Mouse (Mus musculus) CH12.LX (cell line): ENCODE measurements at regions not wholly inside any gene's neighbourhood (a gene's known extent, or its start where the extent isn't known, plus 50 kb on each side); places are given as distances from the start of the nearest gene placed in this dataset.

Experiments
- DNase-seq: peaks from one replicate; pipeline ENCODE4 v3.0.0-alpha.2; 2013; ENCODE audit errors: extremely low read depth
- H3K27ac ChIP-seq: 2 replicates; pipeline ENCODE4 v1.5.1; 2012; ENCODE audit warnings: low read depth, mild to moderate bottlenecking, control low read depth, moderate library complexity; ENCODE audit not compliant: insufficient read depth
- H3K27me3 ChIP-seq: replicated peaks from 2 replicates; pipeline ENCODE3; 2012; ENCODE audit warnings: inconsistent platforms
- H3K36me3 ChIP-seq, 2 experiments: replicated peaks in 1 of 2; 2 replicates each; pipeline versions ENCODE3 to v1.6.1; 2012; ENCODE audit warnings: inconsistent platforms in 1 of 2, low read length in 1 of 2, mild to moderate bottlenecking in 1 of 2, mixed read lengths in 1 of 2, moderate library complexity in 1 of 2; ENCODE audit not compliant: control insufficient read depth in 1 of 2, insufficient read depth in 1 of 2
- H3K4me1 ChIP-seq, 2 experiments: 2 replicates each; pipeline ENCODE4 v1.6.1; 2012; ENCODE audit warnings: inconsistent platforms in 1 of 2, moderate library complexity in 1 of 2; ENCODE audit not compliant: insufficient read depth in 2 of 2, control insufficient read depth in 1 of 2
- H3K4me2 ChIP-seq: 2 replicates; pipeline ENCODE4 v1.6.1; 2012; ENCODE audit warnings: low read depth, mild to moderate bottlenecking, control low read depth; ENCODE audit not compliant: poor library complexity, insufficient read depth, severe bottlenecking
- H3K4me3 ChIP-seq, 3 experiments: fragments of 150-350 bp in 1 of 3; sonication (generic) in 1 of 3; replicated peaks in 1 of 3; 2 replicates each; pipeline versions ENCODE3 to v1.5.1; 2011 to 2012; ENCODE audit warnings: low read depth in 2 of 3, low read length in 2 of 3, mild to moderate bottlenecking in 2 of 3, moderate library complexity in 2 of 3, control low read depth in 1 of 3, improper control_type of control experiment in 1 of 3, inconsistent platforms in 1 of 3, mixed read lengths in 1 of 3; ENCODE audit not compliant: poor library complexity in 1 of 3
- H3K79me2 ChIP-seq: replicated peaks from 2 replicates; pipeline ENCODE4 v1.6.1; 2012; ENCODE audit warnings: mild to moderate bottlenecking, moderate library complexity; ENCODE audit not compliant: control insufficient read depth, poor library complexity, insufficient read depth, severe bottlenecking; ENCODE audit errors: extremely low read depth
- H3K9ac ChIP-seq: 2 replicates; pipeline ENCODE4 v1.6.1; 2012; ENCODE audit warnings: low read depth, mild to moderate bottlenecking, control low read depth, moderate library complexity; ENCODE audit not compliant: insufficient read depth
- H3K9me3 ChIP-seq: replicated peaks from 2 replicates; pipeline ENCODE3; 2012; ENCODE audit warnings: low read length, inconsistent platforms, mixed read lengths
- CHD1 ChIP-seq: IDR thresholded peaks from 2 replicates; pipeline ENCODE4 v1.6.1; 2012; ENCODE audit warnings: low read depth, low read length, improper control_type of control experiment, inconsistent platforms
- CHD2 ChIP-seq: IDR thresholded peaks from 2 replicates; pipeline ENCODE4 v1.6.1; 2011; ENCODE audit warnings: low read length, improper control_type of control experiment
- E2F4 ChIP-seq: IDR thresholded peaks from 2 replicates; pipeline ENCODE4 v1.6.1; 2011; ENCODE audit warnings: low read depth, low read length, improper control_type of control experiment; ENCODE audit not compliant: insufficient replicate concordance
- ELF1 ChIP-seq: IDR thresholded peaks from 2 replicates; pipeline ENCODE4 v1.6.1; 2014; ENCODE audit warnings: low read depth, mild to moderate bottlenecking, inconsistent platforms, low read length, improper control_type of control experiment
- EP300 ChIP-seq: IDR thresholded peaks from 2 replicates; pipeline ENCODE4 v1.6.1; 2011; ENCODE audit warnings: low read length, improper control_type of control experiment
- GABPA ChIP-seq: IDR thresholded peaks from 2 replicates; pipeline ENCODE4 v1.6.1; 2012; ENCODE audit warnings: low read depth, low read length, improper control_type of control experiment, inconsistent platforms; ENCODE audit not compliant: insufficient replicate concordance
- HCFC1 ChIP-seq: IDR thresholded peaks from 2 replicates; pipeline ENCODE4 v1.6.1; 2012; ENCODE audit warnings: low read depth, mild to moderate bottlenecking, inconsistent platforms, low read length, improper control_type of control experiment
- IRF4 ChIP-seq: IDR thresholded peaks from 2 replicates; pipeline ENCODE4 v1.6.1; 2014; ENCODE audit warnings: low read depth, mild to moderate bottlenecking, inconsistent platforms, low read length, improper control_type of control experiment
- JUN ChIP-seq: IDR thresholded peaks from 2 replicates; pipeline ENCODE4 v1.6.1; 2011; ENCODE audit warnings: low read depth, mild to moderate bottlenecking, low read length, improper control_type of control experiment, moderate library complexity; ENCODE audit not compliant: insufficient read depth
- JUND ChIP-seq: conservative IDR thresholded peaks from 2 replicates; pipeline ENCODE4 v1.6.1; 2011; ENCODE audit warnings: low read depth, low read length, improper control_type of control experiment
- MAFK ChIP-seq: IDR thresholded peaks from 2 replicates; pipeline ENCODE4 v1.6.1; 2011; ENCODE audit warnings: low read length, improper control_type of control experiment; ENCODE audit not compliant: insufficient replicate concordance
- MYC ChIP-seq: IDR thresholded peaks from 2 replicates; pipeline ENCODE4 v1.6.1; 2011; ENCODE audit warnings: low read depth, mild to moderate bottlenecking, improper control_type of control experiment, low read length
- NELFE ChIP-seq: IDR thresholded peaks from 2 replicates; pipeline ENCODE4 v1.6.1; 2011; ENCODE audit warnings: low read depth, low read length, improper control_type of control experiment
- NRF1 ChIP-seq: IDR thresholded peaks from 2 replicates; pipeline ENCODE4 v1.6.1; 2014; ENCODE audit warnings: low read depth, mild to moderate bottlenecking, inconsistent platforms, low read length, improper control_type of control experiment, moderate library complexity
- POLR2AphosphoS2 ChIP-seq: IDR thresholded peaks from 2 replicates; pipeline ENCODE4 v1.6.1; 2011; ENCODE audit warnings: low read depth, low read length, improper control_type of control experiment
- RAD21 ChIP-seq: IDR thresholded peaks from 2 replicates; pipeline ENCODE4 v1.6.1; 2011; ENCODE audit warnings: low read depth, mild to moderate bottlenecking, low read length, improper control_type of control experiment, moderate library complexity
- SIN3A ChIP-seq: IDR thresholded peaks from 2 replicates; pipeline ENCODE4 v1.6.1; 2012; ENCODE audit warnings: low read length, improper control_type of control experiment, inconsistent platforms
- SMC3 ChIP-seq: IDR thresholded peaks from 2 replicates; pipeline ENCODE4 v1.6.1; 2011; ENCODE audit warnings: low read depth, low read length, improper control_type of control experiment
- TBP ChIP-seq: conservative IDR thresholded peaks from 2 replicates; pipeline ENCODE4 v1.6.1; 2011; ENCODE audit warnings: low read depth, low read length, improper control_type of control experiment
- TCF12 ChIP-seq: IDR thresholded peaks from 2 replicates; pipeline ENCODE4 v1.6.1; 2014; ENCODE audit warnings: low read depth, mild to moderate bottlenecking, inconsistent platforms, low read length, improper control_type of control experiment
- UBTF ChIP-seq: IDR thresholded peaks from 2 replicates; pipeline ENCODE4 v1.6.1; 2012; ENCODE audit warnings: low read depth, mild to moderate bottlenecking, inconsistent platforms, low read length, improper control_type of control experiment, moderate library complexity
- USF1 ChIP-seq: IDR thresholded peaks from 2 replicates; pipeline ENCODE4 v1.6.1; 2014; ENCODE audit warnings: low read depth, mild to moderate bottlenecking, inconsistent platforms, low read length, improper control_type of control experiment
- ZMIZ1 ChIP-seq: IDR thresholded peaks from 2 replicates; pipeline ENCODE4 v1.6.1; 2012; ENCODE audit warnings: low read depth, mild to moderate bottlenecking, inconsistent platforms, low read length, improper control_type of control experiment
- dilution Hi-C: fragments of 300-500 bp; cut with MboI; formaldehyde crosslinking; loops from 2 replicates; pipeline ENCODE4 v1.14.3; 2020; ENCODE audit warnings: low sequenced_read_pairs; ENCODE audit not compliant: extremely low pct_unique_long_range_greater_than_20kb, extremely low pct_ligation_motif_present
- in situ Hi-C: fragments of 300-500 bp; cut with MboI; formaldehyde crosslinking; loops from 3 replicates; pipeline ENCODE4 v1.14.3; 2019; ENCODE audit warnings: low sequenced_read_pairs, low pct_ligation_motif_present, low pct_unique_long_range_greater_than_20kb, mixed read lengths

DNA sequence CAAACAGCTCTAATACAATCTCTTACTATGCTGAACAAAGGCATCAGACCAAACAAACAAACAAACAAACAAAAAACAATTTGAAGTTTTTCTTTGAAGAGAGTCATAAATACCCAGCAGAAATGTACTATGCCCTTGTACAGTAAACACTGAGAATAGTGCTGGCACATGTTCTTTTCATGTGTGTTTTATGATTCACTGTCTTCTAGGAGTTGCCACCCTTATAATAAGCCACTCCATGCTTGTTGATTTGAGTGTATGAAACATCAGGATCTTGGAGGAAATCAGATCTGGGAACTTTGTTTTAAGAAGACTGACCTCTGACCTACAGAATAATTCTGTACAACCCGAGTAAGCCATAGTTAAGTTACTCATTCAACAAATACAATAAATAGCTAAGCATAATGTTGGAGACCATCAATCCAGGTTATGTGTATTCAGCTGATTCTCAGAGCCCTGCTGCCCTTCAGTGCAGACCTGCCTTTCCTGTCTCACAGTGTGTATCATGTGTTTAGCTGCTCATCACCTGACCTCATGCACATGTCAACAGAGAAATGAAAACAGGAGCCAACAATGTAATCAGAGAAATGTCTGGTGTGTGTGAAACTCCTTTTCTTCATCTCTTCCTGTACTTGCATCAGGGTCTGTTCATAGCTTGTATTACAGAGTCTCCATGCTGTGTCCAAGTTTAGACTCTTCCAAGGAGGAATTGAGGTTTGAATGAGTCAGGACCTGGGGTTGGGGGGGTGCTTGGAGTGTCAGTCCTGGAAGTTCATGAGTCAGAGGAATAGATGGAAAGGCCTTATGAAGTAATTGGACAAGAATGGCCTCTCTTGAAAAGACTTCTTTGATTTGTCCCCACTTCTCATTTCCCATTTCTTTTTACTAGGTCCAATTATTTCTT is 596.8 kb upstream of the Camk1g start:
- H3K9me3 ChIP-seq = no peaks in the 10 kb centered on the region
- H3K4me1 ChIP-seq = no peaks in the 10 kb centered on the region
- dilution Hi-C loops (no loop called here), in situ Hi-C loops (no loop called here)
- TF ChIP-seq E2F4 = no peak
- TF ChIP-seq IRF4 = no peak
- no peak for TF ChIP-seq RAD21
- TF ChIP-seq UBTF = no peak
- TF ChIP-seq TCF12 = no peak
- no peak for TF ChIP-seq EP300
- TF ChIP-seq ZMIZ1 = no peak
- no peak for TF ChIP-seq SMC3
- no peak for TF ChIP-seq GABPA
- TF ChIP-seq CHD2 = no peak
- no peak for TF ChIP-seq NRF1
- no peak for TF ChIP-seq POLR2AphosphoS2
- no peak for TF ChIP-seq NELFE
- no peak for TF ChIP-seq CHD1
- TF ChIP-seq TBP = no peak
- no peak for TF ChIP-seq MYC
- H3K9ac ChIP-seq = no peak overlapping the region
- no peak overlapping the region for H3K4me2 ChIP-seq
- no peaks in the 10 kb centered on the region for H3K27me3 ChIP-seq
- no peaks in the 10 kb centered on the region; the same call in 1 of the 2 replicates for H3K79me2 ChIP-seq
- no peak overlapping the region for H3K4me3 ChIP-seq
- no peak for DNase-seq
- no peaks in the 10 kb centered on the region for H3K36me3 ChIP-seq
- no peak overlapping the region for H3K27ac ChIP-seq

DNA sequence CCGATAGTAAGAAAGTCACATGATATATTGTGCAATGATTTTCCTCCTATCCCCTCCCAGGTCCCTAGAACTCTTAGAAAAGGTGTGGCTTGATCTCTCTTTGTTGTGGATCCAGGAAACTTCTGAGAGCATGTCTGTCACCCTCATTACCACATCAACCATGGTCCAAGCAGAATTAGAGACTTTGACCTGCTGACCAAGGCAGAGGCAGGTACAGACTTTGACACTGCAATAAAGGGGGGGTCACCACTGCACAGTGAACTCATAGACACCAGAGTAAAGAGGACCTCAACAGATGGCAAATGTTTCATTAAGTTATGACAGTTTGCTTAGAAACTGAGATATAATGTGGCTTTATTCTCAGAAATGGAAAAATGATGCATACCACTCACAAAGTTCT is 595.2 kb upstream of the Camk1g start:
- no peak for DNase-seq
- Histone ChIP-seq H3K4me1 (no peaks in the 10 kb centered on the region), H3K36me3 (no peaks in the 10 kb centered on the region), H3K9ac (no peak overlapping the region), H3K4me3 (no peak overlapping the region), H3K27ac (no peak overlapping the region), H3K9me3 (no peaks in the 10 kb centered on the region), H3K79me2 (no peaks in the 10 kb centered on the region; the same call in 1 of the 2 replicates), H3K27me3 (no peaks in the 10 kb centered on the region), H3K4me2 (no peak overlapping the region)
- in situ Hi-C loops = no loop called here
- dilution Hi-C loops = no loop called here
- TF ChIP-seq SMC3 = no peak
- TF ChIP-seq HCFC1 = no peak
- TF ChIP-seq MAFK = no peak
- TF ChIP-seq POLR2AphosphoS2 = no peak
- TF ChIP-seq JUN = no peak
- no peak for TF ChIP-seq CHD2
- TF ChIP-seq USF1 = no peak
- TF ChIP-seq IRF4 = no peak
- no peak for TF ChIP-seq JUND
- TF ChIP-seq ELF1 = no peak
- no peak for TF ChIP-seq SIN3A
- TF ChIP-seq UBTF = no peak
